Mouse (Mus musculus) megakaryocyte, embryonic 14.5 days (primary cell): ENCODE measurements around the gene Ralgapb.

ENCODE experiments used
- FLI1 ChIP-seq: IDR thresholded peaks from 2 replicates; pipeline ENCODE4 v1.6.1; 2012; ENCODE audit warnings: low read length, inconsistent platforms, mixed read lengths
- GATA1 ChIP-seq: IDR thresholded peaks from 3 replicates; pipeline ENCODE4 v1.6.1; 2012; ENCODE audit warnings: mixed read lengths, low read length, inconsistent platforms, borderline replicate concordance

DNA sequence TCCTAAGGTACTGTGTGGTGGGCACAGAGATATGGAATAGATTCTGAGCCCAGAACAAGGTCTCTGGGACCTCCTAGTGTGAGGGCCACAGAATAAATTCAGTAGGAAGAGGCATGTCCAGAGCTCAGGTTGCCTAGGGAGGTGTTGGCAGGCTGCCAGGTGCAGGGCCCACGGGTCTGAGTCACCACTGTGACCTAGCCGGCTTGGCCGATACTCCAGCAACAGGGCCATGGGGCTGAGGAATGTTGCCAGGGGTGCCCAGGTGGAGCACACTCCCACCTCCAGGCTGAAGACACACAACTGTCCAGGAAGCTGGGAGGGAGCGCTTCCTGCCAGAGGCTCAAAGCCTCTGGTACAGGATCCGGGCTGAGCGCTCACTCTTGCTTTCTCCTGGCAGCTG is 101.0 kb downstream of the Ralgapb start:
- TF ChIP-seq GATA1 (no peak), FLI1 (no peak)
